Mouse (Mus musculus) MEL (cell line): ENCODE results near the gene Zfp652.

Source experiments
- CHD1 ChIP-seq: IDR thresholded peaks from 2 replicates; pipeline ENCODE4 v1.6.1; 2012; ENCODE audit warnings: low read depth, mild to moderate bottlenecking, inconsistent platforms, low read length, improper control_type of control experiment
- CHD2 ChIP-seq: IDR thresholded peaks from 2 replicates; pipeline ENCODE4 v1.6.1; 2011; ENCODE audit warnings: low read length, improper control_type of control experiment
- CTCF ChIP-seq, 3 experiments: IDR thresholded peaks in 2 of 3; conservative IDR thresholded peaks in 1 of 3; 2 replicates each; pipeline ENCODE4 v1.5.1; 2011 to 2012; ENCODE audit warnings: low read length in 3 of 3, low read depth in 2 of 3, mild to moderate bottlenecking in 2 of 3, improper control_type of control experiment in 1 of 3, inconsistent platforms in 1 of 3, mixed read lengths in 1 of 3, moderate library complexity in 1 of 3; ENCODE audit not compliant: control insufficient read depth in 1 of 3, insufficient read depth in 1 of 3, poor library complexity in 1 of 3, severe bottlenecking in 1 of 3
- EP300 ChIP-seq, 2 experiments: IDR thresholded peaks; 2 replicates each; pipeline ENCODE4 v1.6.1; 2011; ENCODE audit warnings: improper control_type of control experiment in 2 of 2, low read length in 2 of 2, low read depth in 1 of 2, mild to moderate bottlenecking in 1 of 2
- GABPA ChIP-seq: IDR thresholded peaks from 2 replicates; pipeline ENCODE4 v1.6.1; 2012; ENCODE audit warnings: low read depth, mild to moderate bottlenecking, inconsistent platforms, low read length, improper control_type of control experiment, moderate library complexity
- GATA1 ChIP-seq: IDR thresholded peaks from 2 replicates; pipeline ENCODE4 v1.6.1; 2011; ENCODE audit warnings: low read depth, low read length, improper control_type of control experiment
- JUND ChIP-seq: IDR thresholded peaks from 2 replicates; pipeline ENCODE4 v1.6.1; 2011; ENCODE audit warnings: low read depth, mild to moderate bottlenecking, improper control_type of control experiment, low read length
- MAFK ChIP-seq: IDR thresholded peaks from 2 replicates; pipeline ENCODE4 v1.6.1; 2011; ENCODE audit warnings: low read depth, mild to moderate bottlenecking, low read length, improper control_type of control experiment, borderline replicate concordance
- MAX ChIP-seq: IDR thresholded peaks from 2 replicates; pipeline ENCODE4 v1.6.1; 2011; ENCODE audit warnings: low read length, improper control_type of control experiment
- MAZ ChIP-seq: IDR thresholded peaks from 2 replicates; pipeline ENCODE4 v1.6.1; 2012; ENCODE audit warnings: low read depth, mild to moderate bottlenecking, inconsistent platforms, low read length, improper control_type of control experiment
- MEF2A ChIP-seq: IDR thresholded peaks from 2 replicates; pipeline ENCODE4 v1.6.1; 2014; ENCODE audit warnings: low read depth, mild to moderate bottlenecking, inconsistent platforms, low read length, improper control_type of control experiment; ENCODE audit not compliant: poor library complexity, insufficient replicate concordance, severe bottlenecking; ENCODE audit errors: extremely low read depth
- MXI1 ChIP-seq: IDR thresholded peaks from 2 replicates; pipeline ENCODE4 v1.6.1; 2011; ENCODE audit warnings: mild to moderate bottlenecking, low read depth, low read length, improper control_type of control experiment
- SMC3 ChIP-seq: IDR thresholded peaks from 2 replicates; pipeline ENCODE4 v1.6.1; 2011; ENCODE audit warnings: low read depth, low read length, improper control_type of control experiment
- ZKSCAN1 ChIP-seq: IDR thresholded peaks from 2 replicates; pipeline ENCODE4 v1.6.1; 2012; ENCODE audit warnings: low read depth, mild to moderate bottlenecking, inconsistent platforms, low read length, improper control_type of control experiment, moderate library complexity

DNA sequence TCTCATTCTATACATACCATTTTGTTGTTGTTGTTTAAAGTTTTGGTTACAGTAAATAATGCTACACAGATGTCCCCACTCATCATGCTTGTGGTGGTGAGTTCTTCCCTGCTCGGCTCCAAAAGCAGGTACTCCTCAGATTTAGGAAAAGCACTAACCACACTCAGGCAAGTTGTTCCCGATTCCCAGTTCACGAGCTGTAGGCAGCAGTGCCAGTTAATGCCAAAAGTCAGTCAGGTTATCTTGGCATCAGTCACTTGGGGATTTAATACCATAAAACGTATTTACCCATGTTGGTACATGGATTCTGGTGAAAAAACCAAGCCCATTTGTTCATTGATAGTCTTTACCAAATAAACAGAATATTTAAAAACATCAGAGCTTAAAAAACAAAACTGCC lies 13.7 kb downstream of the Zfp652 start:
- TF ChIP-seq MAZ, result no peak
- no peak for TF ChIP-seq MAFK
- TF ChIP-seq JUND, result no peak
- no peak for TF ChIP-seq CTCF (IDR thresholded peaks at IDR 0.05 in 2 of 3, conservative IDR thresholded peaks at IDR 0.05 in 1 of 3; ENCODE audit: control insufficient read depth in 1 of 3, insufficient read depth in 1 of 3, low read depth in 2 of 3, low read length in 3 of 3, poor library complexity in 1 of 3, severe bottlenecking in 1 of 3)
- TF ChIP-seq MEF2A, result no peak
- no peak for TF ChIP-seq MAX
- no peak for TF ChIP-seq EP300 (IDR thresholded peaks at IDR 0.05; ENCODE audit: low read depth in 1 of 2, low read length in 2 of 2)
- TF ChIP-seq MXI1, result no peak
- TF ChIP-seq GATA1, result no peak
- TF ChIP-seq SMC3, result no peak
- no peak for TF ChIP-seq GABPA
- TF ChIP-seq CHD2, result no peak
- TF ChIP-seq CHD1, result no peak
- no peak for TF ChIP-seq ZKSCAN1
